Mouse (Mus musculus): ENCODE data around the gene Fancc. TPM values are rescaled to one million over a fixed set of nuclear protein-coding genes. Genes with fewer than 3 reads are reported as not detected.

The Fancc gene
- polyA plus RNA-seq, 1 experiment, result 9.0 TPM

- TF ChIP-seq CTCF (conservative IDR thresholded peaks at IDR 0.05; ENCODE audit: insufficient read depth, insufficient read length, low read depth, low read length), result no peak
- TF ChIP-seq POLR2A (IDR thresholded peaks at IDR 0.05; ENCODE audit: low read depth, low read length), result no peak
- Histone ChIP-seq H3K4me1 (ENCODE audit: control insufficient read depth, insufficient read depth, low read length) (no peaks in the 10 kb centered on the region), H3K36me3 (ENCODE audit: control insufficient read depth, insufficient read depth, low read length) (peaks cover 8% of the 10 kb centered on the region), H3K27ac (ENCODE audit: insufficient read depth, low read depth, low read length) (no peak overlapping the region), H3K27me3 (replicated peaks; ENCODE audit: control insufficient read depth, insufficient read depth, low read length) (no peaks in the 10 kb centered on the region), H3K4me3 (ENCODE audit: insufficient read depth, low read depth, low read length) (no peak overlapping the region)
- WGBS, result 80% methylated on average over 5 of the region's 5 CpGs
- DNase-seq, result no peak
Observed at GRCm38 (mm10) chr13:63515542-63515941, 18.5 kb upstream of the Fancc start.

GRCm38 (mm10) chr13:63514931-63515360 lies 17.9 kb upstream of the Fancc start:
- H3K4me3 ChIP-seq (ENCODE audit: insufficient read depth, low read depth, low read length), result no peak overlapping the region
- no peaks in the 10 kb centered on the region for H3K4me1 ChIP-seq (ENCODE audit: control insufficient read depth, insufficient read depth, low read length)
- no peak for TF ChIP-seq CTCF (conservative IDR thresholded peaks at IDR 0.05; ENCODE audit: insufficient read depth, insufficient read length, low read depth, low read length)
- TF ChIP-seq POLR2A (IDR thresholded peaks at IDR 0.05; ENCODE audit: low read depth, low read length), result no peak
- DNase-seq, result no peak
- WGBS, result 66% methylated on average over 8 of the region's 8 CpGs
- H3K36me3 ChIP-seq (ENCODE audit: control insufficient read depth, insufficient read depth, low read length), result peaks cover 8% of the 10 kb centered on the region
- H3K27me3 ChIP-seq (replicated peaks; ENCODE audit: control insufficient read depth, insufficient read depth, low read length), result no peaks in the 10 kb centered on the region
- H3K27ac ChIP-seq (ENCODE audit: insufficient read depth, low read depth, low read length), result no peak overlapping the region

DNA sequence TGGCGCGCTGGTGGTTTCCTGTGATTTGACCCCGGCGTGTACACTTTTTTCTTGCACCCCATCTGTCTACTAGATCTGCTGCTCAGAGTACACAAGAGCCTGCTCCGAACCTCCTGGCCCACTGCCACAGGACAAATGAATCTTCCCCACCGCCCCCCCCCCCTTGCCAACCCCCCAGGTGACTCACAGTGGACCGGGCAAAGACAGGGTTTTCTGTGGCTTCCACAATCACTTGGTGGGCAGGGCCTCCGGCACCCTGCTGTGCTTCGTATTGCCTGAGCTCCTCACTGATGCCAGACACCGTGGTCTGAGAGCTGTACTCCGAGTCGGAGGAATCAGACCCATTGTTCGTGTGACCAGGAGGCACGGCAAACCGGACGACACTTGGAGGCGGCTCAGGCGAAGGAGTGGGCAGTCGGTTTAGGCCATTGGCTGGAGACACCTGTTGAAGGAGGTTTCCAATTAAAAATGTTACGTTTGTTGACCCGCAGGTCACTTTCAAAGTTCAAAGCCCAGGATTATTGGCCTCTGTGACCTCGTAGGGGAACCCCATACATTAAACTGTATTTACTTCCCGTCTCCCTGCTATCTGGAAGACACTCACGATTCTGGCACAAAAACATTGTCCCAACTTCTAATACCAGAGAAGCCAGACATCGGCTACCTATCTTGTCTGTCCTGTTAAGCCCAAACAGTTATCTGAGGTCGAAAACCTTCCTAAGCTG lies 16.5 kb upstream of the Fancc start:
- H3K27me3 ChIP-seq (replicated peaks; ENCODE audit: control insufficient read depth, insufficient read depth, low read length), result no peaks in the 10 kb centered on the region
- H3K27ac ChIP-seq (ENCODE audit: insufficient read depth, low read depth, low read length), result no peak overlapping the region
- no peak overlapping the region for H3K4me3 ChIP-seq (ENCODE audit: insufficient read depth, low read depth, low read length)
- H3K36me3 ChIP-seq (ENCODE audit: control insufficient read depth, insufficient read depth, low read length), result peaks cover 8% of the 10 kb centered on the region
- DNase-seq, result no peak
- WGBS, result 78% methylated on average over 26 of the region's 26 CpGs
- TF ChIP-seq POLR2A (IDR thresholded peaks at IDR 0.05; ENCODE audit: low read depth, low read length) (no peak), CTCF (conservative IDR thresholded peaks at IDR 0.05; ENCODE audit: insufficient read depth, insufficient read length, low read depth, low read length) (no peak)
- H3K4me1 ChIP-seq (ENCODE audit: control insufficient read depth, insufficient read depth, low read length), result no peaks in the 10 kb centered on the region

DNA sequence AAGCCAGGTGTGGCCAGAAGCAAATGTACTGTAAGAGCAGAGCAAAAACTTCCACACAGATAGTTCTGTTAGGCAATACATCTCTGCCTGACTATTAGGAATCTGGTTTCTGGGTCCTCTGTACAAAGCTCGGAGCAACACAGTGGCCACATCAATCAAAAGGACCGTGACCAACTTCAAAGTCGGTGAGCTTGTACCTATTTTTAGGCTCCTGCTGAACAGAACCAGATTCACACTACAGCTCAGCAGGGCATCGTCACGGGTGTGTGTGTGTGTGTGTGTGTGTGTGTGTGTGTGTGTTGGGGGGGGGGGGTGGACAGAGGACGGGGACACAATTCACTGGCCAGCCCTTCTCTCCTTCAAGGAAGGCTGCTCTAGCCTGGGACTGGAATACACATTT lies 15.3 kb upstream of the Fancc start:
- Histone ChIP-seq H3K27me3 (replicated peaks; ENCODE audit: control insufficient read depth, insufficient read depth, low read length) (no peaks in the 10 kb centered on the region), H3K36me3 (ENCODE audit: control insufficient read depth, insufficient read depth, low read length) (peaks cover 8% of the 10 kb centered on the region), H3K27ac (ENCODE audit: insufficient read depth, low read depth, low read length) (no peak overlapping the region), H3K4me1 (ENCODE audit: control insufficient read depth, insufficient read depth, low read length) (no peaks in the 10 kb centered on the region), H3K4me3 (ENCODE audit: insufficient read depth, low read depth, low read length) (no peak overlapping the region)
- TF ChIP-seq CTCF (conservative IDR thresholded peaks at IDR 0.05; ENCODE audit: insufficient read depth, insufficient read length, low read depth, low read length) (no peak), POLR2A (IDR thresholded peaks at IDR 0.05; ENCODE audit: low read depth, low read length) (no peak)
- 52% methylated on average over 6 of the region's 6 CpGs for WGBS
- DNase-seq, result no peak

DNA sequence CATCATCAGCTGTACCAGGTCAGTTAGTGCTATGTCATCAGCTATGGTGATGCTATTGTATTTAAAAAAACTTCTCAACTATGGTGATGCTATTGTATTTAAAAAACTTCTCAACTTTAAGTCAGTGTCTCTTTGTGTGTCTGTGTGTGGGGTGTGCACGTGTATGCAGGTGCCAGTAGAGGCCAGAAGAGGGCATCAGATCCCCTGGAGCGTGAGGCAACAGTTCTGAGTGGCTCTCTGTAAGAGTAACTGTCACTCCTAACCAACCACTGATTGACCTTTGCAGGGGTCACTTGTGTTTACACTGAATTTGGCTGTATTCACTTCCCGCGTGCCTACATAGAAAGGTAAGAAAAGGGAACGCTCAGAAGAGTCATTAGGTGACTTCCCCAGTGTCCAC lies 10.7 kb upstream of the Fancc start:
- Histone ChIP-seq H3K4me3 (ENCODE audit: insufficient read depth, low read depth, low read length) (no peak overlapping the region), H3K36me3 (ENCODE audit: control insufficient read depth, insufficient read depth, low read length) (peaks cover 4% of the 10 kb centered on the region), H3K4me1 (ENCODE audit: control insufficient read depth, insufficient read depth, low read length) (no peaks in the 10 kb centered on the region), H3K27ac (ENCODE audit: insufficient read depth, low read depth, low read length) (no peak overlapping the region), H3K27me3 (replicated peaks; ENCODE audit: control insufficient read depth, insufficient read depth, low read length) (no peaks in the 10 kb centered on the region)
- WGBS, result 94% methylated on average over 5 of the region's 5 CpGs
- TF ChIP-seq POLR2A (IDR thresholded peaks at IDR 0.05; ENCODE audit: low read depth, low read length) (no peak), CTCF (conservative IDR thresholded peaks at IDR 0.05; ENCODE audit: insufficient read depth, insufficient read length, low read depth, low read length) (0 out of 2 replicates have a peak, but pooled peaks have one; percentile 10)
- no peak for DNase-seq

DNA sequence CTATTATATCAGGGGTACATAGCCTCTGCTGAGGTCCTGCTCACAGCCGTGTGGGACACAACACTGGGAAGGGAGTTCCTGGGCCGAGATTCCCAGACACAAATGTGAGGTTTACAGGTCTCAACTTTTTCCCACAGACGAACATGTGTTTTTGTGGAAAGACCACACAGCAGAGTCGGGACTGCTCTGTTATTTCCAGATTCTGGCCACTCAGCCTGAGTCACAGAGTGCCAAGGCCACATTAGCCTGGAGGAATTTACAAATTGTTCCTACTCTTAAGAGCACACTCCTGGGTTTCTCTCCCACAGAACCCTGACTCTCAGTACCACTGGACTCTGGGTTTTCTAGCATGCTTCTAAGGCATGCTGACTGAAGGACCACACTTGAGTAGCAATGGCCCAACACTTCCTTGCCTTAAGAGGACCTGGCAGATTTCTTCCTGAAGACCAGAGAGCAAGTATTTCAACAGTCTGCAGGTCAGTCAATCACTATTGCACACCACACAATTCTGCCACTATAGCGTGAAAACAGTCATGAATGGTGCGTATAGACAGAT lies 10.0 kb upstream of the Fancc start:
- Histone ChIP-seq H3K36me3 (ENCODE audit: control insufficient read depth, insufficient read depth, low read length) (peaks cover 4% of the 10 kb centered on the region), H3K27me3 (replicated peaks; ENCODE audit: control insufficient read depth, insufficient read depth, low read length) (no peaks in the 10 kb centered on the region), H3K27ac (ENCODE audit: insufficient read depth, low read depth, low read length) (no peak overlapping the region), H3K4me3 (ENCODE audit: insufficient read depth, low read depth, low read length) (no peak overlapping the region), H3K4me1 (ENCODE audit: control insufficient read depth, insufficient read depth, low read length) (no peaks in the 10 kb centered on the region)
- DNase-seq, result no peak
- WGBS, result 93% methylated on average over 6 of the region's 6 CpGs
- TF ChIP-seq POLR2A (IDR thresholded peaks at IDR 0.05; ENCODE audit: low read depth, low read length), result no peak
- TF ChIP-seq CTCF (conservative IDR thresholded peaks at IDR 0.05; ENCODE audit: insufficient read depth, insufficient read length, low read depth, low read length), result no peak

DNA sequence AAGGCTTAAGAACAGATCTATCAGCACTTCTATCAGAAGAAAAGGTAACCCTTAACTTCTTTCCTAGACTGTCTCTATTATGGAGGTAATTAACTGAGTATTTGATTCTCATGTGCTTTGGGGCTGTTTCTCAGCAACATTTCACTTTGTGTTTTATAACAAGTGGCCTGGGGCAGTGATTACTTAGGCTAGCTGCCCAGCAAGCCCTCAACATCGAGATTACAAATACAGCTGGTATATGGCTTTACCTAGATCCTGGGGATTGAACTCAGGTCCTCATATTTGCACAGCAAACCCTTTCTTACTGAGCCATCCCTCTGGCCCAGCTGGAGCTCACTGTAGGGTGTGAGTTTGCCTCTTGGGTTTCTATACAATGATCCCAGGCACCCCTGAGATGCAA lies 9.3 kb upstream of the Fancc start:
- Histone ChIP-seq H3K27ac (ENCODE audit: insufficient read depth, low read depth, low read length) (no peak overlapping the region), H3K36me3 (ENCODE audit: control insufficient read depth, insufficient read depth, low read length) (peaks cover 2% of the 10 kb centered on the region), H3K4me3 (ENCODE audit: insufficient read depth, low read depth, low read length) (no peak overlapping the region), H3K4me1 (ENCODE audit: control insufficient read depth, insufficient read depth, low read length) (no peaks in the 10 kb centered on the region), H3K27me3 (replicated peaks; ENCODE audit: control insufficient read depth, insufficient read depth, low read length) (no peaks in the 10 kb centered on the region)
- 36% methylated on average over 1 of the region's 1 CpGs for WGBS
- no peak for DNase-seq
- TF ChIP-seq CTCF (conservative IDR thresholded peaks at IDR 0.05; ENCODE audit: insufficient read depth, insufficient read length, low read depth, low read length), result no peak
- no peak for TF ChIP-seq POLR2A (IDR thresholded peaks at IDR 0.05; ENCODE audit: low read depth, low read length)

Data from kidney, adult 2 months (tissue).